Mouse (Mus musculus) heart, postnatal 0 days (tissue): ENCODE results near the gene C1qtnf2.

Experiments used
- CTCF ChIP-seq: IDR thresholded peaks from 2 replicates; pipeline ENCODE4 v1.5.1; 2016; ENCODE audit warnings: antibody characterized with exemption, control low read depth, low read depth
- EP300 ChIP-seq: IDR thresholded peaks from 2 replicates; pipeline ENCODE4 v1.6.1; 2016; ENCODE audit warnings: antibody characterized with exemption, low read depth

DNA sequence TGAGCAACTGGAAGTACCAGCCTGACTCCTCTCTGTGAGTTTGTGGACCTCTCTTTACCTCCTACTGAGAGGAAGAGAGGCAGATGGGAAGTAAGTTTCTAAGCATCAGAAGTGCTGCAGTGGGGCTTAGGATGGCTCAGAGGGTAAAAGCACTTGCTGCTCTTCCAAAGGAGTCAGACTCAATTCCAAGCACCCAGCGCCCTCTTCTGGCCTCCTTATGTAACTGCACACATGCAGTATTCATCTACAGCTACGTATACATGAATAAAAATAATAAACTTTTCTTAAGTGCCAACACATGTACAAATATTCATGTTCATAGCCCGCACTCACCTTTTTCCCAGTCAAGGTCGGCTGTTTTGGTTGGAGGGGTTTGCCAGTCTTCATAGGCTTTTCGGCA is 49.7 kb upstream of the C1qtnf2 start:
- TF ChIP-seq CTCF (peak; percentile 15; the same call in 1 of the 2 replicates), EP300 (no peak)
